Mouse (Mus musculus) liver, embryonic 11.5 days (tissue): ENCODE results near the gene Stxbp1. TPM values are rescaled to one million over a fixed set of nuclear protein-coding genes. Genes with fewer than 3 reads are reported as not detected.
A peak's percentile ranks its signal among the peaks of the same experiment; 100 is the strongest.

Experiments used
- ATAC-seq: fragments of 200-750 bp; cut with Nextera tagmentation; replicated peaks from 2 replicates; pipeline ENCODE4 v1.8.0; 2017; ENCODE audit warnings: moderate number of reproducible peaks, mild to moderate bottlenecking, moderate TSS enrichment, moderate library complexity; ENCODE audit not compliant: low FRiP score
- DNase-seq: peaks from one replicate; pipeline ENCODE4 v3.0.0-alpha.2; 2017; ENCODE audit warnings: low spot score
- H3K27ac ChIP-seq: fragments of 300-500 bp; sonication (generic); 2 replicates; pipeline ENCODE4 v1.5.1; 2014; ENCODE audit warnings: mild to moderate bottlenecking, low read depth, low read length, control low read depth
- H3K27me3 ChIP-seq: fragments of 300-500 bp; sonication (generic); replicated peaks from 2 replicates; pipeline ENCODE4 v1.6.1; 2014; ENCODE audit warnings: low read length, mixed read lengths; ENCODE audit not compliant: control insufficient read depth, insufficient read depth
- H3K36me3 ChIP-seq: fragments of 300-500 bp; sonication (generic); 2 replicates; pipeline ENCODE4 v1.6.1; 2014; ENCODE audit warnings: mild to moderate bottlenecking, low read length, moderate library complexity, mixed read lengths; ENCODE audit not compliant: control insufficient read depth, insufficient read depth
- H3K4me1 ChIP-seq: fragments of 300-500 bp; sonication (generic); replicated peaks from 2 replicates; pipeline ENCODE4 v1.6.1; 2014; ENCODE audit warnings: low read length, mixed read lengths; ENCODE audit not compliant: control insufficient read depth, insufficient read depth
- H3K4me2 ChIP-seq: fragments of 300-500 bp; sonication (generic); 2 replicates; pipeline ENCODE4 v1.6.1; 2014; ENCODE audit warnings: mild to moderate bottlenecking, control low read depth, moderate library complexity
- H3K4me3 ChIP-seq: fragments of 300-500 bp; sonication (generic); 2 replicates; pipeline ENCODE4 v1.5.1; 2014; ENCODE audit warnings: low read depth, low read length, control low read depth
- H3K9ac ChIP-seq: fragments of 300-500 bp; sonication (generic); 2 replicates; pipeline ENCODE4 v1.6.1; 2014; ENCODE audit warnings: low read depth, low read length, control low read depth
- H3K9me3 ChIP-seq: fragments of 300-500 bp; sonication (generic); 2 replicates; pipeline ENCODE4 v1.6.1; 2016; ENCODE audit warnings: low read length, inconsistent platforms, mixed read lengths; ENCODE audit not compliant: control insufficient read depth
- WGBS: fragments of 180-500 bp; shearing (Covaris S2); extraction: QIAGEN DNeasy Blood & Tissue Kit; methylation state at CpG from one replicate; pipeline ENCODE4 v1.1.7; 2014; 5-methylcytosine and 5-hydroxymethylcytosine counted together
- polyA plus RNA-seq: library from polyadenylated mRNA; unstranded; fragments of >200 nt; fragmentation: Nextera tagmentation; extraction: Ambion mirVana; gene quantifications from 2 replicates; pipeline ENCODE4 v1.2.1, GENCODE M21; 2014

Stxbp1 gene
- polyA plus RNA-seq, 1 experiment from 2014 or later: 11.8 TPM

GRCm38 (mm10) chr2:32841099-32841498, 5.9 kb downstream of the Stxbp1 start:
- ATAC-seq: no peak
- Histone ChIP-seq H3K9ac (no peak overlapping the region), H3K4me1 (peaks cover 7% of the 10 kb centered on the region), H3K4me3 (no peak overlapping the region), H3K36me3 (no peaks in the 10 kb centered on the region; the same call in 1 of the 2 replicates), H3K9me3 (no peaks in the 10 kb centered on the region), H3K4me2 (no peak overlapping the region), H3K27ac (no peak overlapping the region), H3K27me3 (no peaks in the 10 kb centered on the region)
- DNase-seq: no peak
- WGBS: 51% methylated on average over 5 of the region's 5 CpGs

GRCm38 (mm10) chr2:32839261-32839660, 7.8 kb downstream of the Stxbp1 start:
- Histone ChIP-seq H3K36me3 (no peaks in the 10 kb centered on the region; the same call in 1 of the 2 replicates), H3K27ac (no peak overlapping the region), H3K9ac (no peak overlapping the region; the same call in 1 of the 2 replicates), H3K9me3 (no peaks in the 10 kb centered on the region), H3K4me1 (peaks cover 9% of the 10 kb centered on the region), H3K27me3 (no peaks in the 10 kb centered on the region), H3K4me2 (no peak overlapping the region), H3K4me3 (no peak overlapping the region)
- ATAC-seq (no peak), DNase-seq (no peak)
- WGBS: 64% methylated on average over 2 of the region's 2 CpGs

GRCm38 (mm10) chr2:32838147-32838884, 8.7 kb downstream of the Stxbp1 start:
- WGBS: 63% methylated on average over 9 of the region's 9 CpGs
- Histone ChIP-seq H3K36me3 (no peaks in the 10 kb centered on the region; the same call in 1 of the 2 replicates), H3K4me3 (no peak overlapping the region), H3K4me1 (peaks cover 9% of the 10 kb centered on the region), H3K4me2 (no peak overlapping the region), H3K27ac (no peak overlapping the region), H3K27me3 (no peaks in the 10 kb centered on the region), H3K9me3 (no peaks in the 10 kb centered on the region), H3K9ac (no peak overlapping the region; the same call in 1 of the 2 replicates)
- DNase-seq (no peak), ATAC-seq (no peak)

- Histone ChIP-seq H3K9me3 (no peaks in the 10 kb centered on the region), H3K4me1 (peaks cover 9% of the 10 kb centered on the region), H3K27me3 (no peaks in the 10 kb centered on the region), H3K27ac (no peak overlapping the region), H3K4me2 (no peak overlapping the region), H3K36me3 (no peaks in the 10 kb centered on the region; the same call in 1 of the 2 replicates), H3K9ac (no peak overlapping the region), H3K4me3 (no peak overlapping the region)
- ATAC-seq (no peak), DNase-seq (no peak)
Measured at GRCm38 (mm10) chr2:32835588-32835987, 11.5 kb downstream of the Stxbp1 start.

- DNase-seq (no peak), ATAC-seq (no peak)
- Histone ChIP-seq H3K27ac (peak overlapping the region; percentile 53), H3K36me3 (no peaks in the 10 kb centered on the region), H3K4me3 (no peak overlapping the region), H3K4me1 (peaks cover 9% of the 10 kb centered on the region), H3K4me2 (0 out of 2 replicates have a peak overlapping the region, but pooled peaks have one; percentile 4), H3K27me3 (no peaks in the 10 kb centered on the region), H3K9me3 (no peaks in the 10 kb centered on the region), H3K9ac (no peak overlapping the region)
- 35% methylated on average over 7 of the region's 7 CpGs for WGBS
Measured at GRCm38 (mm10) chr2:32834496-32834895, 12.5 kb downstream of the Stxbp1 start.

GRCm38 (mm10) chr2:32828979-32829676, 17.9 kb downstream of the Stxbp1 start:
- Histone ChIP-seq H3K4me2 (no peak overlapping the region), H3K36me3 (no peaks in the 10 kb centered on the region), H3K27ac (no peak overlapping the region), H3K4me1 (no peaks in the 10 kb centered on the region), H3K4me3 (no peak overlapping the region), H3K9ac (no peak overlapping the region), H3K27me3 (no peaks in the 10 kb centered on the region), H3K9me3 (no peaks in the 10 kb centered on the region)
- ATAC-seq (no peak), DNase-seq (no peak)
- 54% methylated on average over 11 of the region's 11 CpGs for WGBS

GRCm38 (mm10) chr2:32825796-32826195, 21.2 kb downstream of the Stxbp1 start:
- Histone ChIP-seq H3K27me3 (no peaks in the 10 kb centered on the region), H3K36me3 (no peaks in the 10 kb centered on the region), H3K4me3 (no peak overlapping the region), H3K27ac (no peak overlapping the region), H3K9ac (no peak overlapping the region), H3K4me2 (no peak overlapping the region), H3K4me1 (0 out of 2 replicates have a peak, but pooled peaks cover 2% of the 10 kb centered on the region), H3K9me3 (no peaks in the 10 kb centered on the region)
- DNase-seq (no peak), ATAC-seq (no peak)
- 84% methylated on average over 6 of the region's 6 CpGs for WGBS

GRCm38 (mm10) chr2:32824778-32825177, 22.3 kb downstream of the Stxbp1 start:
- H3K27ac ChIP-seq: no peak overlapping the region
- no peak overlapping the region for H3K9ac ChIP-seq
- H3K4me3 ChIP-seq: no peak overlapping the region
- no peaks in the 10 kb centered on the region for H3K27me3 ChIP-seq
- DNase-seq (no peak), ATAC-seq (no peak)
- WGBS: 78% methylated on average over 1 of the region's 1 CpGs
- H3K4me2 ChIP-seq: no peak overlapping the region
- H3K9me3 ChIP-seq: no peaks in the 10 kb centered on the region
- 0 out of 2 replicates have a peak, but pooled peaks cover 2% of the 10 kb centered on the region for H3K4me1 ChIP-seq
- no peaks in the 10 kb centered on the region for H3K36me3 ChIP-seq
